Mouse (Mus musculus): ENCODE data around the gene Rad9b. TPM values are rescaled to one million over a fixed set of nuclear protein-coding genes. Genes with fewer than 3 reads are reported as not detected.

The Rad9b gene
- total RNA-seq, 2 experiments from 2014 or later, result 6.1 to 6.8 TPM

DNA sequence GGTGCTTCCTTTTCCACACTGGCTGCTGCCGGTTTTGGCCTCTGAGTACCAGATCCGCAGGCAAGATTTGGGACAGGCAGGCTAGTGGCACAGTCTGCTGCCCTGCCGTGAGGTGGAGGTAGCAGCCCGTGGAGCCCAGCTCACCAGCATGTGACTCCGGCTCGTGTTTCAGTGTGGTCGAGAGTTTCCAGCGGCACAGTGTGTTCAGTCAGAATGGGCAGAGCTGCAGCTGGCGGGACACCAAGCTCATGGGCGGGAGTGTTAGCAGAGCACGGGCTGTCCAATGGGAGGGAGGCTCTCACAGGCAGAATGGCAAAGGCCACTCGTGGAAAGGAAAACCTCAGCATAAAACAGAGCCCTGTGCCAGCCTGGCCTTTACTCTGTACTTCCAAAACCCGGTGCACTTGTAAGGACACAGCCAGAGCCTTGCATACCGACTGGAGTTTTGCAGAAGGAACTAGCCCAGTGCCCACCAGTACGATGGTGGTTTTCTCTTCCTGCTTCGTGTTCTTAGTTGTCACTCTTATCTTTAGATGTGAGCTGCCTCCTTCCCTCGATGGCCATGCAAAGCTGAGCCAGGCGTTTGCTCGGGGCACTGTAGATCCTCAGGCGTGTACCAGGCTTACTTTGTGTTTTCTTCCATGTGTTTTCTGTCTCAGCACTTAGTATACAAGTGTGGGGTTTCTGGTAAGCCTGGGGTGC is 38.9 kb downstream of the Rad9b start:
- intact Hi-C loops (cut with DNase I), result no loop called here
- peak; percentile 77 for DNase-seq

DNA sequence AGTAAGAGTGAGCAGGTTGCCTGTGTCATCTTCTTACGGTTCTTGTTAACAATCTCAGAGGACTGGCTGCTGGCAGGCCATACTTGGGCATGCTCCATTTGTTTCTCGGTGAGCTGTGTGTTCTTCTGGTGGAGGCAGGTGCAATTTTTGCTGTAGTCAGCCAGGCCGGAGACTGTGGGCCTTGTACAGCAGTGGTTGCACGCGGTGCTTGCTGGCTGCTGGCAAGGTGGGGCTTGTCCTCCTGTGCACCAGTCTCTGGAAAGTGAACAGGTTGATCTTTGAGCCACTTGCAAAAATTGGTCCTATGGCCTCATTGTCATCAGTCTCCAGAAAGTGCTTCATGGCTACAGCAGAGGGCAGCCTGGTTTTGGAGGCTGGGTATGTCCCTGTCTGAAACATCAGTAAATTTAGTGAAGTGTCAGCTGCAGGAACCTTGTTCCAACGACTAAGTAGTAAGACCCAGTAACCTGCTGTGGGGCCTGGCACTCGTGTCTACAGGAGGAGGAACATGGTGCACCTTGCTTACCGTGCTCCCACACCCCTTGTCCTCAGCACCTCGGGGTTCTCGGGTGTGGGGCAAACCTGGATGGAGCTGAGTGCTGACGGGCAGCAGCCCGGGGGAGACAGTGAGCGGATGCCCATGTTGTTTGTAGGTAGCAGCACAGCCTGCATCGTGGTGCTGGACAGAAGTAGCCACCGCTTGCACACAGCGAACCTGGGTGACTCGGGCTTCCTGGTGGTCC is 40.9 kb downstream of the Rad9b start:
- DNase-seq, result no peak
- intact Hi-C loops (cut with DNase I), result no loop called here

DNA sequence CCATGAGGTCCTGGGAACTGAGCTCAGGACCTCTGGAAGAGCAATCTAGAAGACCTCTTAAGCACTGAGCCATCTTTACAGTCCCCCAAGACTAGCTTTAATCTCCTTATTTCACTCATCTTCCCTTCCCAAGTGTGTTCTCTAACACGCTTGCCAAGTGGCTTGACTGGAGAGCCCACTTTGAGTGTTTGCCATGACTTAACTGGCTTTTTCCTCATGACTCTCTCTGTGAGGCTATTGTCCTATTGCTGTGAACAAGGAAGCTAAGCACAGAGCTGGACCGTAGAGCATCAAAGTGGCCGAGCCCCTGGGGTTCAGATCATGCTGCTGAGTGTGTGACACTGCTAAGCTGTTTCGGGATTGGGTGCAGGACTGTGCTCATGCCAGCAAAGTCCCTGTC is 41.7 kb downstream of the Rad9b start:
- intact Hi-C loops (cut with DNase I), result no loop called here

DNA sequence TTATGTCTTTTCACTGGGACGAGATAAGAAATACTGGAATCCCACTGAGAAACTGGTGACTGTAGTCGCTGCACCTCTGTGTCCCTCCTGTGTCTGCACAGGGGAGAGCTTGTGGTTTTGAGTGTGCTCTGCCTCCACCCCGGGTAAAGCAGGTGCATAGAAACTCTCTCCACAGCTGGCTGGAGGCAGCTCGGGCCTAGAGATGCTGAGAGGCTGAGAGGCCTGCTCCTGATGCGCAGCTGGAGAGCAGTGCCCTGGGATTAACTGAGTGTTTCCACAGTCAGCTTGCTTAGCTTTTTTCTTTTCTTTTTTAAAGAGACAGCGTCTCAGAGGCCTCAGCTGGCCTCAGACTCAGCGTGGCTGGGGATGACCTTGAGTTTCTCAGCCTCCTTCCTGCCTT is 42.3 kb downstream of the Rad9b start:
- intact Hi-C loops (cut with DNase I), result no loop called here
- no peak for DNase-seq

More for the DNA sequence above, 41.7 kb downstream of the Rad9b start:
- DNase-seq, result no peak

DNA sequence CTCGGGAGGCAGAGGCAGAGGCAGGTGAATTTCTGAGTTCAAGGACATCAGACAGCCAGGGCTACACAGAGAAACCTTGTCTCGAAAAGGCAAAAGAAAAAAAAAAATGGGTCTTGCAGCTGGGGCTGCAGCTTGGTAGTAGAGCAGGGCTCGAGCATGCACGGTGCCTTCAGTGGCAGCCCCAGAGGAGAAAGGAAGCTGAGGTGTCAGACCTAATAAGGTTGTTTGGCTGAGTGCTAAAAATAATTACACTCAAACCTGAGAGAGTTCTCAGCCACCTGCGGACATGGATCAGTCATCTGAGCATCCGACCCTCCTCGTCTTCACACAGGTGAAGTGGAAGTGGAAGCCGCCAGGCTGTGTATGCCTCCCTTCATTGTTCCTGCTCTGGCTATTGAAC is 43.3 kb downstream of the Rad9b start:
- intact Hi-C loops (cut with DNase I), result no loop called here
- DNase-seq, result no peak

DNA sequence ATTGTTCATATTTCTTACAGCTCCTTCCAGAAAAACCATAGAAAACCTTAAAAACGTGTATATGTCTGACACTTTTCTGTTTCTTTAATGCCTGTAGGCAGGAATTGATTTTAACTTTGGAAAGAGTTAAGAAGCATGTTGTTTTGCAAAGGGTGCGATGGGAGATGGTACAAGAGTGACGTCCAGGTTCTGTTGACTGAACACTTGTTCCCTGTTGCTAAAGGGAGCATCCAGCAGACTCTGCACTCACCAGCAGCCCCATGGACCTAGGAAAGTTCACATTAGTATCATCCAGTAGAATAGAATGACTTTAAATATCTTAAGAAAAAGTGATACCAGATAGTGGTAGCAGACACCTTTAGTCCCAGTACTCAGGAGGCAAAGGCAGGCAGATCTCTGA is 47.5 kb downstream of the Rad9b start:
- intact Hi-C loops (cut with DNase I), result no loop called here
- DNase-seq, result no peak

DNA sequence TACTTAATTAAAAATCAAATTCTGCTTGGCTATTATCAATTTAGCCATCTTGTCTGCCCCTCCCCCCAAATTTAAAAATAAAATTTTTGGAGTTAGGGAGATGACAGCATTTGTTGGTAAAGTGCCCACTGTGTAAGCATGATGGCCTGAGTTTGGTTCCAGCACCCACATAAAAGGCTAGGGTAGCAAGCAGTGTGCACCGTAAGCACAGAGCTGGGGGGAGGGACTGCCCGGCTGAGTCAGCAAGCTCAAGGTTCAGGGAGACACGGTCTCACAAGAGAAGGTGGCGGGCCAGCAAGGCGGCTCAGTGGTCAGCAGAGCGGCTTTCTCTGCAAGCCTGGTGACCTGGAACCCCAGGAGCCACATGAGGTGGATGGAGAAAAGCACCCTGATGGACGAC is 48.6 kb downstream of the Rad9b start:
- intact Hi-C loops (cut with DNase I), result no loop called here
- DNase-seq, result no peak

DNA sequence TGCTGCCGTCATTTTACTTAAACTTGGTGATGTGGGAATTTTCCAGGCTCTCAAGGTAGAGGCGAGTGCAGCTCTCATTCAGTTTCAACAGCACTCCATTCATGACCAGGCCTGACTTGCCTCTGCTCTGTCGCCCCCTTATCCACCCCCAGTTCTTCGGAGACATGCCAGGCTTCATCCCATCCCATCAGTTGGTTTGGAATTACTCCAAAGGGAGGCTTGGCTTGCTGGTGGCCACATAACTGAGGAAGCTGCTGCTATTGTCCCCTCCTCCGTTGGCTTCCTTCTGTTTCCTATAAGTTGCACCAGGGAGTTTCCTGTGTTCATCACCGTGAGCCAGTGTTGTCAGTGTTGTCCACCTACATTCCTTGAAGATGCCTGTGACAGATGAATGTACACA is 49.5 kb downstream of the Rad9b start:
- DNase-seq, result peak; percentile 37
- intact Hi-C loops (cut with DNase I), result no loop called here

DNA sequence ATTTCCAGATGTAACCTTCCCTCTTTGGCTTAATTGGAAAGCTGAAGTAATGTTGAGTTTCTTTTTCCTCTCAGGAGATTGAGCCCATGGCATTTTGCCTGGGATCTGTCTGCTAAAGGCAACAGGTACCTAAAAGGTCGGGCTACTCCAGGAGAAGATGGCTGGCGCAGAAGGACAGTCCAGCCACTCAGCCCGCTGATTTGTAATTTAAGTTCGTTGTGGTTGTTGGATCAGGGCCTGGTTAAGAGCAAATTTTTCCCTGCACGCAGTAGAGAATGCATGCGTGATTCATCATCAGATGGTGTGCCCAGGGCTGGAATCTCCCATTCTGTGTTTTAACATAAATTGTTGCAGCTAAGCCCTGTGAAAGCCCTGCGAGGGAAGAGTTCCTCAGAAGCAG is 50.1 kb downstream of the Rad9b start:
- DNase-seq, result no peak
- intact Hi-C loops (cut with DNase I), result no loop called here

DNA sequence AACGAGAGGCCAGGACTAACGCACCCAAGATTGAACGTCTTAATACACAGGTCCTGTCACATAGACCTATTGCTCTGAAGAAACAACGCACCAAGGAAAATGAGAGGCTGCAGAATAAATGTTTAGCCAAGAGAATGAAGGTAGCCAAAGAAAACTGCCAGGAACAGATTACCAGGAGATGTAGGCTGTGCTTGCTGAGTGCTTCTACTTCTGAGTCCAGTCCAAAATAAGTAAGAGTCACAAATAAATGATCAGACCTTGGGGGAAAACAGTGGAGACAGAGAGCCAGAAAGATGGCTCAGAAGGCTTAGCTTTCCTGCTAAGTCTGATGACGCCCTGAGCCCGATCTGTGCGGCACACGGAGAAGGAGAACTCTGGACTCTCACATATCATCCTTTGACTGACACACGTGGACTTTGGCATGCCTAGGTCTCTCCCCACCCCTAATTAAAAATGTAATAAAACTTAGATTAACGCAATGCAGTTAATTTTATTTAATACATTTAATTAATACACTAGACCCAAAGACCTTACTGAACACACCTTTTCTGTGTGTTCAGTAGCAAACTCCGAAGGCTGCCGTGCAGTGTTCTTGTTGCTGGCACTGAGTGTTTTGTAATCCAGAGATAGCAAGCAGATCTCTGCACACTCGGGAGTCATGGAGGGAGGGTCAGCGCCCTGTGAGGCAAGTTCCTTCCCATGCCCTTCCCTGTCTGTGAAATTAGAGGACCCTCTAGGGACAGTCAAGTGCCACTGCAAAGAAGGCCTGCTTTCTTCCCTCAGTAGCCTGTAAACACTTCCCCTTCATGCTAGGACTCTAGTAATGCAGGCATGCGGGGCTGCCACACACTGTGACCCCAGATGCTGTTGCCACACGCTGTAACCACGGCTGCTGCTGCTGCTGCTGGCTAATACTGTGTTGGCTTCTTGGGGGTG is 51.0 kb downstream of the Rad9b start:
- no peak for DNase-seq
- intact Hi-C loops (cut with DNase I), result no loop called here

DNA sequence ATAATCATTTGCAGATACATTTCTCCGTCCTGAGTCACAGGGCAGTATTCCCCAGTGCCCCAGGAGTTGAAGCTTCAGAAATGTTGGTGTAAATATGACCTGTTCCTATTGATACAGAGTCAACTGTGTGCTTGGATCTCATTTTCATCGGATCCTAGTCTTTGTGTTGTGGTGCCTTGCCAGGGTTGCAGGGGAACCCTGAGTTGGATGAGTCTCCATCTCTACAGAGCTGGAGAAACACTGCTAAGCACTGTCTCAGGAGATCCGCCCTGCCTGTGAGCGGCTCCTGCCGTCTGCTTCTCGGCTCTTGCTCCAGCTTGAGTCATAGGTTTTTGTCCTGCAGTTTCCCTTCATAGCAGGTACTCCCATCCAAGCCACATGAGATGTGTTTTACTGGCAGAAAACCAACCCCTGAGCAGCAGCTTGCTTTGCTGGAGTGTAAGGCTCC is 53.9 kb downstream of the Rad9b start:
- intact Hi-C loops (cut with DNase I), result no loop called here
- no peak for DNase-seq

DNA sequence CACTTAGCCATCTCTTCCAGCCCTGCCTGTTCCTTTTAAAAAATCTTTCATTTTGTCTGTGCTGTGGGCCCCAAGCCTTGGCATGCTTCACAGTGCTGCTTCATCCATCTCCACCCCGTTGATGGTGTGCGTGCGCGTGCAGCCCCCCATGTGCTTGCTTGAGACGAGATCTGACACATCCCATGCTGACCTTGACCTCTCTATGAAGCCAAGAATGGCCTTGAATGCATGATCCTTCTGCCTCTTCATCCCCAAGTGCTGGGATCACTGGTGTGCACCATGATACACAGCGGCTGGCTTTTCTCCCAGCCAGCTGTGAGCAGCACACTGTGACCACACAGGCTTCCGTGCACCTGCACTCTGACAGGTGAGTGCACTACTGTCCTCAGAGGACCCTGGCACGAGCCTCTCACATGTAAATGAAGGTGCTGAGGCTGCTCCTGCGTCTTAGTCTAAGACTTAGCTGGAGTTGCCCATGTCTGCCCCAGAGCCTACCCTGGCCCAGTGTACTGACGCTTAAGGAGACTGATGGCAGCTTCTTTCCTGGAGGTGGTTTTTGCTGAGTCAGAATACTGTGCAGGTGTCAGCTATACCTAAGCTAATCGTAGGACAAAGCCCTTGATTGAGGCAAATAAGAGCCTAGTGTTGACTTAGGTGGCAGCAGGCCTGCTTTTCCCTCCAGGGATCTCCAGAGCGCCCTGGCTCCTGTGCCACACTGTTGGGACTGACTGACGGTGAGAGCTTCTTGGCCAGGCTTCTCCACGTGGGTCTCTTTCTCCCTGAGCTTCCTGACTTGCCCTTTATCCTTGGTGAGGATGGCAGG is 58.7 kb downstream of the Rad9b start:
- no peak for DNase-seq
- intact Hi-C loops (cut with DNase I), result no loop called here

DNA sequence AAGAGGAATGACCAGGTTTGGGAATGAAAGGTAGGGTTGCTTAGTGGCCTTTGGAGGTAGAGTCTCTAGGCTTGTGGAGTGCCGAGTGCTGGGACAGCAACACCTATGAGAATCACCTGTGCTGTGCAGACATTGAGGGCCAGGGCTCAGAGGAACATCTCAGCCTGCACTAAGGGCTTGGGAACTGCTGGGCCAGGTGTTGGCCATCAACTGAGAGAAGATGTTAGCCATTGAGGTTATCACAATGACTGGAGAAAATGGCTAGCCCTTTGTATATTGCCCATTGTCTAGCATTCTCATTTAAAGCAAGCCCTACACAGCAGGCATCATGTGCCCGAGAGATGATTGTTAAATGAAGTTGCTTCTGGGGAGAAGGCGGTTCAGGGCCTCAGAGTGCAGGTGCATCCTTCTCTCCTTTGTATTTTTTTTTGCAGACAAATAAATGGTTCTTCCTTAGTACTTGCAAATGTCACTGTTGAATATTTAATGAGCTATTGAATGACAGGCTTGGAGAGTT is 59.8 kb downstream of the Rad9b start:
- intact Hi-C loops (cut with DNase I), result no loop called here
- DNase-seq, result no peak

DNA sequence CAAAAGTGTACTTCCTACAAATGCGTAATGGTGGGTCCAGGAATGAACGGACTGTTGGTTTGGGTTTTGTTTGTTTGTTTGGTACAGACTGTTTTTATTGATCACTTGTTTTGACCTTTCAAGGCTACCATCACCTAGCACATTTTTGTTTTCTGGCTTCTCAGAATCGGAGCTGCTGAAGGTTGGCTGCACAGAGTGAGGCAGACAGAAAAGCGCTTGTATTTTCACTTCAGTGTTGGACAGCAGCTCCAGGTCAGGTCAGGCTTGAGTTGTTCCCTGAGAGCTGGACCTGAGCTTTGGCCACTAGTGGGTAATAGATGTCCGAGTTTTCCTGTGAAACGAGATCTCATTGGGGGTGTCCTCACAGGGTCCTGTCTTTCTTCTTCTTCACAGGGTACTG is 60.9 kb downstream of the Rad9b start:
- intact Hi-C loops (cut with DNase I), result no loop called here
- no peak for DNase-seq

DNA sequence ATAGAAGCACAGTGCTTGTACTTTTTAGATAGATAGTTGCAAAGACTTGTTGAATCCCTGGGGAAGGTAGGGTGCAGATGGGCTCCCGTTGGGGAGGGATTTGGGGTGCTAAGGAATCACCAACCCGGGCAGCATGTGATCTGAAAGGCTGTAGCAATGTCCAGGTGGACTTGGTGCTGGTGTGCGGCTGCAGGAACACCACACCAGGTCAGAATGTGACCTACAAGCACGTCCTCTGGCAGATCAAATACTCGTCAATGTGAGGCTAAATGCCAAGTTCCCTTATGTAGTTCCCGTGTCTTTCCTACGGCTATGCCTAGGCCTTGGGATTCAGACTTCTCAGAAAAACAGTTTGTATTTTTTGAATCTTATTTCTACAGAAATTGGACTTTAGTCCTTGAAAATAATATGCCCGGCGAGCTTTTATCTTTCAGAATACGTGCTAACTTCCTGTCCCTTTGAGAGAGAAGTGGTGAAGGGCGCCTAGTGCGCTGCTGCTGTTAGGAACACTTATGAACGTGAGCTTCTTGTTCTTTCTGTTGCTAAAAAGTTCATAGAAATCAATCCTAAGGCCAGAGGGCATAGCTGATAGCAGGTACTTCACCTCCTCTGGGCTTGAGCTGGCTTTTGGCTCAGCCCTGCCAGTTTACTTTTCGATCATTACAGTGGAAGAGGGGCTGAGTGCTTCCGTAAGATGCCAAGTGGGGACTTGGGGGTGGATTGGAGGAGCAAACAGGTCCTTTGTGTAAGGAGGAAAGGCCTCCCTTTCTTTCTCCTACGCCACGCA is 62.3 kb downstream of the Rad9b start:
- intact Hi-C loops (cut with DNase I), result no loop called here

DNA sequence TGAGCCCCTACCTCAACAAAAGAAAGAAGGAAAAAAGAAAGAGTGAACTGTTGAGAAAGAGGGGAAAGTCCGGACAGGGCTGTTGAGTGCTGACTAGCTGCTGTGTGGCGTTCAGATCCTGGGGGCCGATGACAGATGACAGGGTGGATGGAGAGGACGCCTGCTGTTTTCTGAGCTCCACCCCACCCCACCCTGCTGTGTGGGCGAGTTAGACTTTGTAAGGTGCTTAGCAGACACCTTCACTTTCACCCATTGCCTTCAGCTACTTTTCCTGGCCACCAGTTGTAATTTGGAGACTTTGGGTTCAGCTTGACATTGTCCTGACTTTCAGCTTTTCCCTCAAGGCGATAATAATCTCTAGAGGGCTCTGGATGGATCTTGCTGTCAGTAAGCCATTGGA is 62.9 kb downstream of the Rad9b start:
- intact Hi-C loops (cut with DNase I), result no loop called here
- no peak for DNase-seq

More for the DNA sequence above, 62.3 kb downstream of the Rad9b start:
- DNase-seq, result no peak

DNA sequence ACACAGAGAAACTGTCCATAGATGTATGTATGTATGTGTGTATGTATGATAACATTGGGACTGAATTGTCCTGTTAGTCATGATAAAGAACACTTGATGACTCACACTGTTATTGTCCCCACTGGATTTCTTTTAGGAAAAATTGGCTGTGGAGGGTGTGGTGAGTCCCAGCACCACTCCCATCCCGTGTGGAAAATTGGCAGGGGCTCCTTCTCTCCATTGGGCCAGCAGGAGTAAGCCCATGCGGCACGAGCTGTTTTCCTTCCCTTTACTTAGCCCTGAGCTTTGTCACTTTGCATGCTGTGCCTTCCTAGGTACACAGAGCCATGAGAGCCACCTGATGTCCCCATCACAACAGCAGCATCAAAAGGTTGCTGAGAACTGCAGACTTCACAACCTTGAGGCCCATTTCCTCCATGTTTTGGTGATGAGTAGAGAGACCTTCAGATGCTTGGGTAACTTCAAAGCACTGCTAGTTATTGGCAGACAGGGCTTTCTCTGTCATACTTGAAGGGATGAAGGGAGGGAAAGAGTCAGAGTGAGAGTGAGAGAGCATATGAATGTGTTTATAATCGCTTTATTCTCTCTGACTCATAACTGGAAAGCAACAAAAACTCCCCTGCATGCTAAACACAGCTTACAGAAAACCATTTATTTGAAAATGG is 65.8 kb downstream of the Rad9b start:
- intact Hi-C loops (cut with DNase I), result no loop called here

DNA sequence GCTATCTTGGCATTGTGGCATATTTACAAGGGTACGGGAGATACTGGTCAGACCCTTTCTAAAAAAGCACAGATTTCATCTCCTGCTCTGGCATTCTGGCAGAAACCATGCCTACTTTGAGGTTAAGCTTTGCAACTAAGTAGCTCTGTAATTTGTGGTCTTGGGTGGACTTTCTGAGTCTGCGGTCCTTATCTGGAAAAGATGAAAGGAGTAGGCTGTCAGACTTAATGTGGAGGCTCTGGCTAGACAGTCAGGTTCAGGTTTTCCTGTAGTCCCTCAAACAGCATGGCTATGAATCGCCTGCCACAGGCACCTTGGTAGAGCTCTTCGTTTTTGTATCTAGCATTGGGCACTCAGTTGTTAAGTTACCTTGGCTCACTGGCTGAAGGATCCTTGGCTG is 67.0 kb downstream of the Rad9b start:
- intact Hi-C loops (cut with DNase I), result no loop called here

More for the DNA sequence above, 65.8 kb downstream of the Rad9b start:
- no peak for DNase-seq

DNA sequence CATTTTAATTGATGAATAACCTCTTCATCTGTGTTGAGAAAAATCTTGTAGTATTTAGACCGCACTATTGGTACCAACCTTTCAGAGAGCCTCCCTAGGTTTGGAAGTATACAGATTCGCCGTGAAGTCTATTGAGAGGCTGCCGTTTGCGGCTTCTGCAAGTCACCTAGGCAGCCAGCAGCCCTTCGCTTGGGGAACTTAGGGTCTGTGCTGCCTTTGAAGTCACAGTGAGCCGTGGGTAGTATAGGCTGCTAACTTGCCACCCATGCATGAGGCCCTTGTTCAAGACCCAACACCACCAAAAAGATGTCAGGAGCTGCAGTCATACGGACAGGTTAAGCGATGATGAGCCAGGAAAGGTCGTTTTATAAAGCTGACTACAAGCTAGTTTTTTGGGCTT is 67.8 kb downstream of the Rad9b start:
- intact Hi-C loops (cut with DNase I), result no loop called here
- DNase-seq, result no peak

More for the DNA sequence above, 67.0 kb downstream of the Rad9b start:
- no peak for DNase-seq

All from left cerebral cortex, postnatal 4 days (tissue).